Mouse (Mus musculus) hindbrain, embryonic 13.5 days (tissue): ENCODE measurements around the gene Liph. TPM values are rescaled to one million over a fixed set of nuclear protein-coding genes. Genes with fewer than 3 reads are reported as not detected.

Experiments used
- polyA plus RNA-seq: library from polyadenylated mRNA; unstranded; fragments of >200 nt; fragmentation: Nextera tagmentation; extraction: Ambion mirVana; gene quantifications from 2 replicates; pipeline ENCODE4 v1.2.1, GENCODE M21; 2015

Gene Liph
- polyA plus RNA-seq, 1 experiment from 2014 or later = 0.47 TPM

Other genes with a start within 250 kb of the Liph start
- 1.3 TPM in 2 replicates for gene Ehhadh, start 207.9 kb downstream of the Liph start, polyA plus RNA-seq
- gene Map3k13, start 201.3 kb downstream of the Liph start, polyA plus RNA-seq = 7.9 and 8.2 TPM in 2 replicates
- gene Tmem41a, start 48.1 kb downstream of the Liph start, polyA plus RNA-seq = 39.8 and 40.2 TPM in 2 replicates
- 43.7 and 45.3 TPM in 2 replicates for gene Senp2, start 13.8 kb upstream of the Liph start, polyA plus RNA-seq
- 33.1 and 33.5 TPM in 2 replicates for gene Igf2bp2, start 167.6 kb upstream of the Liph start, polyA plus RNA-seq